Mouse (Mus musculus): Measurements from ENCODE around the gene Ssh2. TPM values are rescaled to one million over a fixed set of nuclear protein-coding genes. Genes with fewer than 3 reads are reported as not detected.

Ssh2 gene
- polyA plus RNA-seq, 1 experiment from 2014 or later = 2.7 TPM

DNA sequence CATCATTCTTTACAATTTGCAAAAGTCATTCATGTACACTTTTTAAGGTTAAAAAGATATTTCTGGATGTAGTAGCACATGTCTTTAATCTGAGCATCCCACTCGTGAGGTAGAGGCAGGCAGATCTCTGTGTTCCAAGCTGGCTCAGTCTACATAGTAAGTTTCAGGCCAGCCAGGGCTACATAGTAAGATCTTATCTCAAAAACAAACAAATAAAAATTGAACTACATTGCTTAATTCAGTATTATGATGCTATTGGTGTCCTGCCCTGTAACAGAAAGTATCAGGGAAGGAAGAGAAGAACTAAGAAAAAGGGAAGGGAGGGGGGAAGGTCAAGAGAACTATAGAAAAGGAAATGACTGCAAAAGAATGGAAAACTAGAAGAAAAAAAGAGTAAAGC, 21.3 kb upstream of the Ssh2 start:
- WGBS = 49% methylated on average over 1 of the region's 1 CpGs
- ATAC-seq = no peak
- no peaks in the 10 kb centered on the region for H3K9me3 ChIP-seq (ENCODE audit: control insufficient read depth)
- no peak overlapping the region for H3K27ac ChIP-seq (ENCODE audit: low read depth, low read length)
- 0 out of 2 replicates have a peak, but pooled peaks cover 3% of the 10 kb centered on the region for H3K4me1 ChIP-seq (replicated peaks; ENCODE audit: control insufficient read depth, insufficient read depth, low read length)
- no peaks in the 10 kb centered on the region for H3K36me3 ChIP-seq (ENCODE audit: control insufficient read depth, insufficient read depth)
- H3K9ac ChIP-seq (ENCODE audit: low read depth, low read length) = no peak overlapping the region
- TF ChIP-seq CTCF (IDR thresholded peaks at IDR 0.05; ENCODE audit: low read depth) = no peak
- no peak overlapping the region for H3K4me2 ChIP-seq (replicated peaks; ENCODE audit: low read depth)
- no peak overlapping the region for H3K4me3 ChIP-seq (ENCODE audit: low read depth, low read length)
- H3K27me3 ChIP-seq (replicated peaks; ENCODE audit: control insufficient read depth, insufficient read depth, low read length) = no peaks in the 10 kb centered on the region

DNA sequence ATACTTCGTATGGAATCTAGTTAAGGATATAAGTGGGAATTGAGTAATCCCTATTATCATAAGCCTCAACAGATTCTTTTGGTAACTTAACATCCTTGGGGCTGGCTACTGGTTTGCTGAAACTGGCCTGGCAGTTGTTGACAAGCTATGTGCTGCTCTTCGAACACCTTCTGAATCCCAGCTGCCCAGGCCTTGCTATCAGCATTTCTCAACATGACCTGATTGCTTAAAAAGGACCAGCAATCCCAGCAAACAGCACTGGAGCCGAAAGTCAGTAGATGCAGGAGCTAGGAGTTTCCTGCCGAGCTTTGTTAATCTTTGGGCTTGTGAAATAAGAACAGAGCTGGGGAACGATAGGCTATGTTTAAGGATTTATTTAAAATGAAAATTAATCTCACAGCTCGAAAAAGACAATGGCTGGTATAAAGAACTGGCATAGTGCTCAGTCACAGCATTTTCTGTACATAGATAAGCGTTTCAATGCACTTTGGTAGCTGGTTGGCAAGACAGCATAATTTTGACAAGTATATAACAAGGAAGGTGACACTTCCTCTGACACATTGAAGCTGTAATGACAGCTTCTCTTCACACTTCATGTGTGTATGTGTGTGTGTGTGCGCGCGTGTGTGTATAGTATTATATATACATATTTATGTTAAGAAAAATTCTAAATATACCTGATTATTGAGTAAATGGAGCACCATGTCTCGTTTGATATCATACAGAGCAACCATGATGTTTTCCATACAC, 20.6 kb upstream of the Ssh2 start:
- Histone ChIP-seq H3K27me3 (replicated peaks; ENCODE audit: control insufficient read depth, insufficient read depth, low read length) (no peaks in the 10 kb centered on the region), H3K9ac (ENCODE audit: low read depth, low read length) (no peak overlapping the region), H3K27ac (ENCODE audit: low read depth, low read length) (peak overlapping the region; percentile 60), H3K36me3 (ENCODE audit: control insufficient read depth, insufficient read depth) (no peaks in the 10 kb centered on the region), H3K4me3 (ENCODE audit: low read depth, low read length) (no peak overlapping the region), H3K4me2 (replicated peaks; ENCODE audit: low read depth) (no peak overlapping the region), H3K9me3 (ENCODE audit: control insufficient read depth) (no peaks in the 10 kb centered on the region), H3K4me1 (replicated peaks; ENCODE audit: control insufficient read depth, insufficient read depth, low read length) (0 out of 2 replicates have a peak, but pooled peaks cover 3% of the 10 kb centered on the region)
- WGBS = 61% methylated on average over 11 of the region's 11 CpGs
- no peak for TF ChIP-seq CTCF (IDR thresholded peaks at IDR 0.05; ENCODE audit: low read depth)
- ATAC-seq = no peak

DNA sequence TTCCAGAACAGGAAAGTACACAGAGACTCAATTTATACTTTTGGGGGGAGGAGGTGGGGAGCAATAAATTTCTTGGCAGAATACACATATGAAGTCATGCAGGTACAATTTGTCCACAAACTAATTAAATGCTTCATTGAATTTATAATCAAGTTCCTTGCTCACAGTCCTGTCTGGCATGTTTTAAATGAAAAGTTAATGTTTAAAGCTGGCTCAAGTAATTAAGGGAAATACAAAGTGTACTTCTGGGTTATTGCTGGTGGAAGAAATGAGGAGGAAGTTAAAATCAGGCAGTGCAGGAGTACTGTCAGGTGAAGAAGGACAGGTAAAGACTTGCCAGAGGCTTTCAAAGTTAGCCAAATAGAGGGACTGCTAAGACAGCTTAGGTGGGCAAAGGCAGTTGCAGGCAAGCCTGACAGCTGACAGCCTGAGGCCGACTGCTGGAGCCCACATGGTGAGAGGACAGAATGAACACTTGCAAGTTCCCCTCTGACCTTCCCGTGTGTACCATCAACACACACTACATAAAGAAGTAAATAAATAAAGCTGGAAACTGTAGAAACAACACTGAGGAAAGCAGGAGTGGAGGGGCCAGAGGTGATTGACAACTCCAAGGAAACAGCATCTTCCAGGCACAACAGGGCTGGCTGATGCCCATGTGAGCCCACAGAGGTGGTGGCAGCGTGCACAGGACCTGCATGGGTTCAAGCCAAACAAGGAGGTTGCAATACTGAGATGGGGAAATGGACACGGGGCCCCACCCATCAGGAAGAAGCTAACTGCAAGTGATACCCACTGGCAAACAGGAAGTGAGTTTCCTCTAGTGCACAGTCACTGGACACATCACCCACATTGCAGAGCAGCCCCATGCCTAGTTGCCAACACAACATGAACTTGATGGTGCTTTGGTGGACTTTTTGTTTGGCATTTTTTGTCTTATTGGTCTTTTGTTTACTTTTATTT, 19.6 kb upstream of the Ssh2 start:
- 29% methylated on average over 4 of the region's 4 CpGs for WGBS
- H3K4me2 ChIP-seq (replicated peaks; ENCODE audit: low read depth) = 0 out of 2 replicates have a peak overlapping the region, but pooled peaks have one; percentile 30
- no peak for TF ChIP-seq CTCF (IDR thresholded peaks at IDR 0.05; ENCODE audit: low read depth)
- H3K4me1 ChIP-seq (replicated peaks; ENCODE audit: control insufficient read depth, insufficient read depth, low read length) = 0 out of 2 replicates have a peak, but pooled peaks cover 3% of the 10 kb centered on the region
- ATAC-seq = peak; percentile 42
- no peak overlapping the region for H3K4me3 ChIP-seq (ENCODE audit: low read depth, low read length)
- H3K9ac ChIP-seq (ENCODE audit: low read depth, low read length) = no peak overlapping the region
- H3K27me3 ChIP-seq (replicated peaks; ENCODE audit: control insufficient read depth, insufficient read depth, low read length) = no peaks in the 10 kb centered on the region
- no peaks in the 10 kb centered on the region for H3K36me3 ChIP-seq (ENCODE audit: control insufficient read depth, insufficient read depth)
- H3K9me3 ChIP-seq (ENCODE audit: control insufficient read depth) = no peaks in the 10 kb centered on the region
- peak overlapping the region; percentile 75 for H3K27ac ChIP-seq (ENCODE audit: low read depth, low read length)

DNA sequence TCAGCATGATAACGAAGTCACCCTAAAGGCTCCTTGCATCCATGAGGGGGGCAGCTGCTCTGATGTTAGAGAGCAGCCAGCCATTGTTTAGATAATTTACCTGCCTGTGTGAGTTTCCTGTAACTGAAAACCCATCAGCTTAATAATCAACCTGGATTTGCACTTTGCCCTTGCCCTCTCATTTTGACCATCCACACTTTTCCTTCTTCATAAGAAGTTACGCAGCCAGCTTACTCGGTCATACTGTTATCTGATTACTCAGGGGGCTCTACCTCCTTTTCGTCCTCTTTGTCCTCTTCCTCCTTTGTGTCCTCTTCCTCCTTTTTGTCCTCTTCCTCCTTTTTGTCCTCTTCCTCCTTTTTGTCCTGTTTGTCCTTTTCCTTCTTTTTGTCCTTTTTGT, 16.5 kb upstream of the Ssh2 start:
- H3K27ac ChIP-seq (ENCODE audit: low read depth, low read length) = peak overlapping the region; percentile 46; the same call in 1 of the 2 replicates
- TF ChIP-seq CTCF (IDR thresholded peaks at IDR 0.05; ENCODE audit: low read depth) = no peak
- peak; percentile 67 for ATAC-seq

DNA sequence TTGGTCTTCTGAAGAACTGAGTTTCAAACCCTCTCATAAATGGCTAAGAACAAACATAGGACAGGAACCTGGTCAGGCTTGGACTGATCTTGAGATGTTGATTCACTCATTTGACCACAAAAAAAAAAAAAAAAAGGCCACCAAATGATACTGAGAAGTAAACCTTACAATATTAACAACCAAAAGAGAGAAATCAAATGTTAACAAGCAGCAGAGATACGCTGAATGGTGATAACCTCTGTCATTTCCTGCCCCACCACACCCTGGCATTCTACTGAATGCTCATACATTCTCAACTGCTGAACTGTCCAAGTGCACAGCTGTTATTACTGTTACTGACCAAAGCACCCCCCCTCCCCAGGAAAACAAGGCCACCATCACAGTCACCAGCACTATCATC, 15.4 kb upstream of the Ssh2 start:
- Histone ChIP-seq H3K36me3 (ENCODE audit: control insufficient read depth, insufficient read depth) (no peaks in the 10 kb centered on the region), H3K27me3 (replicated peaks; ENCODE audit: control insufficient read depth, insufficient read depth, low read length) (no peaks in the 10 kb centered on the region), H3K4me2 (replicated peaks; ENCODE audit: low read depth) (no peak overlapping the region), H3K9ac (ENCODE audit: low read depth, low read length) (no peak overlapping the region), H3K4me1 (replicated peaks; ENCODE audit: control insufficient read depth, insufficient read depth, low read length) (0 out of 2 replicates have a peak, but pooled peaks cover 3% of the 10 kb centered on the region), H3K27ac (ENCODE audit: low read depth, low read length) (no peak overlapping the region), H3K9me3 (ENCODE audit: control insufficient read depth) (no peaks in the 10 kb centered on the region), H3K4me3 (ENCODE audit: low read depth, low read length) (no peak overlapping the region)
- ATAC-seq = no peak
- TF ChIP-seq CTCF (IDR thresholded peaks at IDR 0.05; ENCODE audit: low read depth) = no peak
- 52% methylated on average over 1 of the region's 1 CpGs for WGBS

More for the DNA sequence above, 16.5 kb upstream of the Ssh2 start:
- H3K9ac ChIP-seq (ENCODE audit: low read depth, low read length) = no peak overlapping the region
- H3K4me1 ChIP-seq (replicated peaks; ENCODE audit: control insufficient read depth, insufficient read depth, low read length) = 0 out of 2 replicates have a peak, but pooled peaks cover 3% of the 10 kb centered on the region
- peak overlapping the region; percentile 45 for H3K4me2 ChIP-seq (replicated peaks; ENCODE audit: low read depth)
- H3K4me3 ChIP-seq (ENCODE audit: low read depth, low read length) = no peak overlapping the region
- WGBS = 20% methylated on average over 4 of the region's 4 CpGs
- H3K27me3 ChIP-seq (replicated peaks; ENCODE audit: control insufficient read depth, insufficient read depth, low read length) = no peaks in the 10 kb centered on the region
- no peaks in the 10 kb centered on the region for H3K9me3 ChIP-seq (ENCODE audit: control insufficient read depth)
- H3K36me3 ChIP-seq (ENCODE audit: control insufficient read depth, insufficient read depth) = no peaks in the 10 kb centered on the region
